Mouse (Mus musculus) telencephalon, adult 2 months (tissue): Measurements from ENCODE around the gene Pitpnb.

Experiments used
- DNase-seq: peaks from one replicate; pipeline ENCODE4 v3.0.0-alpha.2; 2011; ENCODE audit warnings: low read depth, low spot score

Pitpnb gene

DNA sequence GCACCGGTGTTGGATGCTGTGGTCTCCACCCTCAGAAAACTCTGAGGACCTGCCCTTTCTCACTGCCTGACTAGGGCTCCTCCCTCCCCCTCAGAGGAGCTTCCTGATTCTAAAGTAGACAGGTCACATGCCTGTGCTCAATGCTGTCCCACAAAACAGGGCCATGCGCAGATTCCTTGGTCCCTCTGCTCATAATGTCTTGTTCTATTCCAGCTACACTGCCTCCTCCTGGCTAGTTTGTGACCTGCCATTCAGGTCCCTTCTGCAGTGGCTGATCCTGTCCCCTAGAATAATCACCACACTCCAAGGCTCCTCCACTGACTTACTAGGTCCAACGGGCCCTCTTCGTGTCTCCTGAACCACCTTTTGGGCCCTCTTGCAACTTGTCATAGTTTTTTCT, 65.6 kb downstream of the Pitpnb start:
- no peak for DNase-seq

DNA sequence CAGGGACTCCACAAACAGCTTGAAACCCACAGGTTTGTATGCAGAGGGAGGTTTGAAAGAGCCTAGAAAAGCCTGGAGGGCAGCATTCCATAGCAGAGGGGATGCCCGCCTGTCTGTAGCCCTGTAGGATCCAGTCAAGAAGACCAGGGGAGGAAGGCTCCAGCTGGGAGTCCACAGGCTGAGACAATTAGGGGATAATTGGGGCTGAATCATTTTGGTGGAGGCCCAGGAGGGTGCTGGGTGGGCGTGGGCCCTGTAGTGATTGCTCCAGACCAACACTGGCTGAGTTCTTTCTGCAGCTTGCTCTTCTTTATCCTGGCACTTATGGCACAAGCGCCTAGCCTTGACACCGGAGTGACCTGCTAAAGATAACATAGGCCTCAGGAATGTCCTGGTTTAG, 67.9 kb downstream of the Pitpnb start:
- no peak for DNase-seq

DNA sequence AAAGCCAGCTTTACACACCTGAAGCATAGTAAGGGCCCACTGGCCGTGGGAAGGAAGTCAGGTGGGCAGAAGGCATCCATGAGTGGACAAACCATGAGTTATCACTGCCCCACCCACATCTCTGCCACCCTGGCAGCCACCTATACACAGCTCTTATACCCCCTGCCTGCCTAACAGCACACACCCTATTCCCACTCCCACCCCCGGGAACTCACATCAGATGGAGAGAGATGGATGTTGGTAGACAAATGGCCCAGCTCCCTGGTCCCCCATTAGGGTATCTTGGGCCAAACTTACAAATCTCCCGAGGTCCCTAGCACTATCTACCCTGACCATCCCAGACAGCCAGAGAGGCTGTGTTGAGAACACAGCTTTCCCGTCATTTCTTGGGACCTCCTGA, 68.7 kb downstream of the Pitpnb start:
- no peak for DNase-seq

GRCm38 (mm10) chr5:111401879-111402650, 71.5 kb downstream of the Pitpnb start:
- DNase-seq: no peak

DNA sequence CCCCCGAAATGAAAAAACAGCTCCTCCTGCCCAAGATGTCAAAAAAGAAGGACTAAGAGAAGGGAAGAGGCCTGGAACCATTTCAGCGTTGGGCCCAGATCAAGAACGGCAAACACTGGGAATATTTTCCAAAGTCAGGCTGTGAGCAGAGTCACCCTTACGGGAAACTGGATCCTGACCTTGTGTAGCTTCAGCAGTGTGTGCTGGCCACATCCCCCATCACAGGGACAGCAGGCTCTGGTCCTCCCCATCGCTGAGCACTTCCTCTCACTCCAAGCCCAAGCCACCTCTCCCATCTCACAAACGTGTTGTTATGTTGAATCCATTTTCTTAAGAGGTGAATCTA, 72.1 kb downstream of the Pitpnb start:
- no peak for DNase-seq

DNA sequence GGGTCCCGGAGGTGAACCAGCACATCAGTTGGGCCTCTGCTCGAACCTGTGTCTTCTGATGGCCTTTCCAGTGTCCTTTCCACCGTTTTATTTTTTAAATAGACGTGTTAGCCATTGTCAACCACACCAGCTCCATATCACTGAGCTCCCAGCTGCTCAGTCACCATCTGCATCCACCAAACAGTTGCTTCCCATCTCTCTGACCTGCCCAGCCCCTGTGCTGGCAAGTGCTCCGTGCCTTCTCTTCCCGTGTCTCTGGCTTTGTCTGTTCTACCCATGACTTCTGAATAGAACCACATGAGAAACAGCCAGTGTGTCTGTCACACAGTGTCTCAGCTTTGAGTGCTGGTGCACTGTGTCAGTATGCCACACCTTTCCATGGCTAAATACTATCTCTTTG, 74.2 kb downstream of the Pitpnb start:
- no peak for DNase-seq

- DNase-seq: no peak
Observed at GRCm38 (mm10) chr5:111408470-111409105, 78.0 kb downstream of the Pitpnb start.

- DNase-seq: no peak
Observed at GRCm38 (mm10) chr5:111409412-111410044, 79.0 kb downstream of the Pitpnb start.

DNA sequence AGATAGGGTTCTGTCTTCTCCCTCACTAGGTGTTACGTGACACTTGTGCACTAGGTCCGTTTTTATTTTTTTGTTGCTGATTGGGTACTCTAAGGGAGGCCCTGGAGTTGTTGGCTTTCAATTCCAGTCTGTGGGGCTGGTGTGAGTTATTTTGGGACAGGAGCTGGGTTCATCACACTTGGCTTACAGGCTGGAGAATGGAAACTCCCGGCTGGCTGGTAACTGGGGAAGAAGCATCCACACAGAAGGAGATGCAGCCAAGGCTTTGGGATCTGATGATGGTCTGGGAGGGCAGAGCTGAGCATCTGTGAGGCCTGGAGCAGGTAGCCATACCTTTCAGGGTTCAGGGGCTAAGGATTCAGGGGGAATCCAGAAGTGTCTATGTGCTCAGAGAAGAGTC, 80.1 kb downstream of the Pitpnb start:
- no peak for DNase-seq

DNA sequence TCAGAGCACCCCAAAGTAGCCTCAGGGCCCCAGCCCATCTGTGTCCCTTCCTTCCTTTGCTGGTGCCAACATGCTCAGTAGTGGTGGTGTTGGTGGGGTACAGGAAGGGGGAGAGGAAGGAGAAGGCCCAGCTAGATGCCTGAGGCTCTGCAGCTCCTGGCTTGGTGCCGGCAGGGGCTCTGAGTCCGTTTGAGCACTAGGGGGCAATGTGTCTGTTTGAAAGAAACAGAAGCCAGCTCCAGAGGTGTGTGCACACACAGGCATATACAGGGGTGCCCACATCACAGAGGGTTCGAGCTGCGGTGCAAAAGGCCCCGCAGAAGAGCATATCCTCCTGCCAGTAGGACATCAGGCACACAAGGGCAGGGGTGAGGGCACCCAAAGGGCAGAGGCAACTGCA, 83.6 kb downstream of the Pitpnb start:
- no peak for DNase-seq

DNA sequence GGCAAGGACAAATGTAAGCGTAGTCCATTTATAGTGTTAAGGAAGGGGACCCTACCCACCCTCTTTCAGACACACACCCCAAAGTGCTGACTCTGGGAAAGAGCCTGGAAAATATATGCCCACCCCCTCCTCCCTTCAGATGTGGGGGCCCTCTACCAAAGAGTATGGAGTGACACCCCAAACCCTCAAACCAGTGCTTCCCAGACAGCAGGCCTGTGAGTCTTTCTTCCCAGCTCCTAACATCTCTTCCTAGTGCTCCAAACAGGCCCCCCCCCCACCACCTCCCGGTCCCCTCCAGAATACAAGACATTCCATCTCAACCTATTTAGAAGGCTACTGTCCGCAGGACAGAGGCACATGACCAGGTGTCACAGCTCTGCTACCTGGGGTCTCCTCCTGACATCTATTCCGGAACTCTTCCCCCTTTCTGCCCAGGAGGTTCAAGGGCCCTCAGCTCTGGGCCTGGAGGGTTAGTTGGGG, 84.2 kb downstream of the Pitpnb start:
- no peak for DNase-seq

GRCm38 (mm10) chr5:111415575-111415974, 85.0 kb downstream of the Pitpnb start:
- no peak for DNase-seq

DNA sequence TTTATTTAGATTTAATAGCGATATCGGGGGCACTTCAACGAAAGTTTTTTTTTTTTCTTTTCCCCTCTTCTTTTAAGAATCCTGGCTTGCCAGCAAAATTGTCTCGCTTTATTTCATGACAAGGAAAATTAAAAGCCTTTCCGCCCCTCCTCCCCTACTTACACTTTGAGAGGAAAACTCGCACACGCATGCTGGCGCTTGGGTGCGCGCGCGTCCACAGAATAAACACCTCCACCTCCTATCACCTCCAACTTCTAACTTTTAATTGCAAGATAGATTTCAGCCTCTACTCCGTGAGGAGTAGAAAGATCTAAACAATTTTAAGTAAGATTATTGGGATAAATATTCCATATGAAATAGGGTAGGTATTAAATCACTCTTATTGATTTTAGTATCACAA, 85.5 kb downstream of the Pitpnb start:
- DNase-seq: no peak

DNA sequence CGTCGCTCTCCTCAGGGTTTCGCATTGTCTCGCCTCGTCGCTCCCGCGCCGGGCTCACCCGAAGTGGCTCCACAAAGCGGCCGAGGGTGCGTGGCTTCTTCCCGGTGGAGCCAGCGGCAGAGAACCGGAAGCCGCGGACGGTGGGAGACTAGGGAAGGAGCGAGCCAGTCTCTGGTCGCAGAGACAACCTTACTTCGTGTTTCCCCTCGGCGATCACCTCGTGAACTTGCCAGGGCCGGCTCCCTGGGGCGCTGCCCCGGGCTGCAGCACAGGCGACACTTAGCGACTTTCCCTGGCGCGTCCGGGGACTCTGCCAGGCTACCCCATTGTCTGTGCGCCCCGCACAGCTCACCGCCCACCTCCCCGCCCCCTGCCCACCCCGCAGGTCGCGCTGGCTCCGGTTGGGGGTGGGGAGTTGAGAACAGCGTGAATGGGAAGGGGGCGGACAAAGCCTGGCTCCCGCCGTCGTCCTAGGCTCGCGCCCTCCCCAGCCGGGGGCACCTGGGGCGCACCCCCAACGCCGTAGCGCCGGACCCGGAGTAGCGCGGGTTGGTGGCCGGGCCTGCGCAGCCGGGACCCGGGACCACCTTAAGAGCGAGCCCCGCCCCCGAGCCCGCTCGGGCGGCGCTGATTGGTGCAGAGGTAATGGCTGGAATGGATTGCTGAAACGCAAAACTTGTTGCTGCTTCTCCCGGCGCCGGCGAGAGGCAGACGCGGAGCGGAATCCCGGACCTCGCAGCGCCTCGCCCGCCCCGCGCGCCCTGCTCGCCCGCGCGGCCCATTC, 86.2 kb downstream of the Pitpnb start, which contains the start of gene Mn1:
Gene Mn1 (plus strand): TSS at position 772 of the 784 bp plus-strand sequence.
- peak; percentile 82 for DNase-seq

GRCm38 (mm10) chr5:111417378-111418131, 87.0 kb downstream of the Pitpnb start:
- DNase-seq: no peak

- no peak for DNase-seq
Observed at GRCm38 (mm10) chr5:111418202-111419120, 87.9 kb downstream of the Pitpnb start.

- no peak for DNase-seq
Observed at GRCm38 (mm10) chr5:111419121-111419881, 88.7 kb downstream of the Pitpnb start.

DNA sequence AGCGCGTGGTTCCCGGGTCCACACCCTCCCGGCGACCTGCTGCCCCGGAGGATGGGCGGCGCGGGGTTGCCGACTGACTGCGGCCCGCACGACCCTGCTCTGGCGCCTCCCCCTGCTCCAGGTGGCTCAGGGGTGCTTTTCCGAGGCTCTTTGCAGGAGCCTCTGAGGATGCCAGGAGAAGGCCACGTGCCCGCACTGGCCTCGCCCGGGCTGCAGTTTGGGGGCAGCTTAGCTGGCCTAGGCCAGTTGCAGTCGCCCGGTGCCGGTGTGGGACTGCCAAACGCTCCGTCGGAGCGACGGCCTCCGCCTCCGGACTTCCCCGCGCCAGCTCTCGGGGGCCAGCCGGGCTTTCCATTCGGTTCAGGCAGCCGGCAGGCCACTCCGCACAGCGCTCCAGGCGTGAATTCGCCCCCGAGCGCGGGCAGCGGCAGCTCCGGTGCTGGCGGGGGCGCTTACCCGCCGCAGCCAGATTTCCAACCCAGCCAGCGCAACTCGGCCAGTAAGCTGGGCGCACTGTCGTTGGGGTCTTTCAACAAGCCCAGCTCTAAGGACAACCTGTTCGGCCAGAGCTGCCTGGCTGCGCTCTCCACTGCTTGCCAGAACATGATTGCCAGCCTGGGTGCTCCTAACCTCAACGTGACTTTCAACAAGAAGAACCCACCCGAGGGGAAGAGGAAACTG, 89.6 kb downstream of the Pitpnb start:
- DNase-seq: no peak

GRCm38 (mm10) chr5:111420896-111421295, 90.3 kb downstream of the Pitpnb start:
- DNase-seq: no peak
